Mouse (Mus musculus) heart, adult 2 months (tissue): Measurements from ENCODE around the gene Csmd2.

Experiments
- CTCF ChIP-seq: fragments of 200-600 bp; IDR thresholded peaks from 2 replicates; pipeline ENCODE4 v1.8.1; 2022; ENCODE audit warnings: antibody characterized with exemption, mild to moderate bottlenecking, moderate library complexity
- EP300 ChIP-seq: fragments of 200-500 bp; IDR thresholded peaks from 2 replicates; pipeline ENCODE4 v1.6.1; 2011; ENCODE audit warnings: low read depth, low read length, control low read depth; ENCODE audit not compliant: insufficient read depth
- POLR2A ChIP-seq: fragments of 200-500 bp; IDR thresholded peaks from 2 replicates; pipeline ENCODE4 v1.6.1; 2011; ENCODE audit warnings: mild to moderate bottlenecking, low read depth, low read length, control low read depth; ENCODE audit not compliant: insufficient read depth

DNA sequence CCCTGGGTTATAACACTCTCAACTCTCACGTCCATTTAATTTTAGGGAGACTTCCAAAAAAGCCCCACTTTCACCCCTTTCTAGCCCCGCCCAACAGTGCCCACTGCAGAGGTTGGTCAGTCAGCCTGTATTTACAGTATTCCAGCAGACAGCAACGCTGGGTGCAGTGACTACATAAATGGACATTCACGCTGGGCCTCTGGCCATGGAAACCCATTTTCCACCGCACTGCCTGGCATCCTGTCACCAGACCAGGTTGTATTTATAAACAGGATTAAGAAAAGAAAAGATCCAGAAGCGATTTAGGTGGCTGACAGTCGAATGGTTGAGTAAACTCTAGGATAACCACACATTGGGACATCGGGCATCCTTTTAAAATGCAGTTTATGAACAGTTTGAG lies 65.0 kb downstream of the Csmd2 start:
- TF ChIP-seq CTCF (no peak), EP300 (no peak), POLR2A (no peak)
